Mouse (Mus musculus): ENCODE data around the gene Btbd17. TPM values are rescaled to one million over a fixed set of nuclear protein-coding genes. Genes with fewer than 3 reads are reported as not detected.

Btbd17 gene
- not detected in 2 replicates for polyA plus RNA-seq (2012)

DNA sequence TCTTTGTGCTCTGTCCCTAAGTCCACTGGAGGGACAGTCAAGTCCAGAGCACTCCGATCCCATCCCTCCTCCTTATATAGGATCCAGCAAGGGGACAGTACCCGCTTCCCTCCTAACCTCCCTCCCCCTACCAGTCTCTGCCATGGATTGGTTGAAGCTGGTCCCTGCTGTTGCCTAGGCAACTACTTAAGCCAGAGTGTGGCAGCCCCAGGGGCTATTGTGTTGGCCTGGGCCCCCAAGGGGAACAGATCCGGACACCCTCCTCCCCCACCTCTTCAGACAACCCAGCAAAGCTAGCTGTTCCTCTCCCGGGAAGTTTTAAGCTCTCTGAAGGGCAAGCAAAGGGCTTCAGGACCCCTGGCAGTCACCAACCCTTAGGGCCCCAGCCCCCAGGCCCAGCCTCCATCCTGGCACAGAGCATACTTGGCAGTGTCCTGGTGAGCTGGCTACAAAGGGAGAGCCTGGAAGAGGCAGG, at the start of gene Btbd17:
Gene Btbd17, minus strand, starts transcription at position 98 of the 475 bp plus-strand sequence.
- TF ChIP-seq GATA1 (IDR thresholded peaks at IDR 0.05; ENCODE audit: low read length) (no peak), TAL1 (IDR thresholded peaks at IDR 0.05; ENCODE audit: low read length) (no peak)
- Histone ChIP-seq H3K36me3 (ENCODE audit: control insufficient read depth) (no peaks in the 10 kb centered on the region), H3K9me3 (ENCODE audit: control insufficient read depth, low read length) (no peaks in the 10 kb centered on the region), H3K27me3 (ENCODE audit: control insufficient read depth) (peaks cover 32% of the 10 kb centered on the region), H3K4me3 (replicated peaks) (no peak within 1 kb of the TSS), H3K4me1 (ENCODE audit: control insufficient read depth) (no peaks in the 10 kb centered on the region; the same call in 1 of the 2 replicates)

DNA sequence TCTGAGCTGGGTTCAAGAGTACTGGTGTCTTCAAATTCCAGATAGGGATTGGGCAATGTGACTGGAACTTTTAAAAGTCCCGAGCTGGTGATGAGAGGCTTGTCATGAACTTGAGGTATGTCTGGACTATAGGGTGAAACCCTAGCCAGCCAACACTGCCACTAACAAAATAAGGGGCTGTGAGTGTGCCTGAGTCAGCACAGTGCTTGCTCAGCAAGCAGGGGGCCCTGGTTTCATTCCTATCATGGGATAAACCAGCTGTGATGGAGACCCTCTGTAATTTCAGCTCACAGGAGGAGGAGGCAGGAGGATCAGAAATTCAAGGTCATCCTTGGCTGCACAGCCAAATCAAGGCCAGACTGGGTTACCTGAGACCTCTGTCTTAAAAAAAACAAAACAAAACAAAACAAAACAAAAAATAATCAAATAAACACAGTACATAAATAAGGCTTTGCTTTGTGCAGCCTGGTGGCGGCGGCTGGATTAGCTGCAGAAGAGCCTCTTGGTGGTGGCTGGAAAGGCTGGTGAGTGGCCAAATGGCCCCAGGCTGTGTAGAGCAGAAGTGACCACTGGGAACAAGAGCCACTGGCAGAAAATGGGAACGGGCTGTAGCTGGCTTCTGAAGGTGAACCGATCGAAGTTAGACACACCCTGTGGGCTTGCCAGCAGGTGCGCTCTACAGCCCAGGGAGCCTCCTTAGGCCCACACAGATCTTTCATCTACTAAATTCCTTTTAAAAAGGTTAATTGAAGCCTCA, 48.9 kb upstream of the Btbd17 start:
- Histone ChIP-seq H3K4me1 (ENCODE audit: control insufficient read depth) (peaks cover 5% of the 10 kb centered on the region), H3K27me3 (ENCODE audit: control insufficient read depth) (peaks cover 11% of the 10 kb centered on the region), H3K36me3 (ENCODE audit: control insufficient read depth) (no peaks in the 10 kb centered on the region), H3K9me3 (ENCODE audit: control insufficient read depth, low read length) (peaks cover 4% of the 10 kb centered on the region; the same call in 1 of the 2 replicates), H3K4me3 (replicated peaks) (no peak overlapping the region)
- TF ChIP-seq GATA1 (IDR thresholded peaks at IDR 0.05; ENCODE audit: low read length) (no peak), TAL1 (IDR thresholded peaks at IDR 0.05; ENCODE audit: low read length) (no peak)

DNA sequence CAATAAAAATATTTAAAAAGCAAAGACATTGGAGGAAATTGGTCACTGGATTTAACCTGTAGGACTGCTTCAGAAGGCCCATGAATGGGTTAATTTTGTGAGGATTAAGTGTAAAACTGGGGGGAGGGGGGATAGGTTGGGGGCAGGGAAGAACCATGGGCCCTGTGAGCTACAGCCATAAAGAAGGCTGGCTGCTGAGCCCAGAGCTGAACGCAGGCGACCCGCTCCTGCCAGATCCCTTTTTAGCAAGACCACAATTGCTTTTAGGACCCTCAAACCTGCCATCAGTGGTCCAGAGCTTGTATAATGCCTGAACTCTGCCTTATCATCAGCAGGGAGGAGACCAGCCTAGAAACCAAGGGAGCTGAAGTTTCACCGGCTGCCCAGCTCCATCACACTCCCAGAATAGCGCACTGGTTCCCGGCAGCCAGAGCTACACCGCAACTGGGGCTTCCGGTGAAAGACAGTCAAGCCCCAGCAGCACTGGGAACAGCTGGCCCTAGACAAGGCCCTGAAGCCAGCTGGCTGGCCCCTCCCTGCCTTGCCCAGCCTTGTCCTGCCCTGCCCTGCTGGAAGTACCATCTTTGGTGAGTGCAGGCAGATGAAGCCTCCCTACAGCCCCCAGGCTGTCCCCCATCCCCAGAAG, 48.2 kb upstream of the Btbd17 start:
- no peak overlapping the region for H3K4me3 ChIP-seq (replicated peaks)

DNA sequence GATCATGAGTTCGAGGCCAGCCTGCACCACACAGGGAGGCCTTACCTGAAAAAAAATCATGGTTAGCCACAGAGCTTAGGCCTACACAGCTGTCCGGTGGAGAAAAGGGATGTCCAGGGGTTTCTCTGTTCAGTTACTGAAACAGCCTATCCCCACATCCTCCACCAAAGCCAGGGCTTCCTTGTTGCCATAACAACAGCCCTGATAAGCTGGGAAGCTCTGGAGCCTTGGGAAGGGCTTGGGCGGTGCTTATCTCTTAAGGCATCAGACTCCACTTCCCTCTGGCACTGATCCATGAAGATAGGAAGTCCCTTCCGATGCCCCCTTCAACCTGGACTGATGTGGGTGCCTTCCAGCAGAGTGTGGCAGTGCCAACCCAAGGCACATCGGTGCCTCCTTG, 37.4 kb upstream of the Btbd17 start:
- no peak for TF ChIP-seq GATA1 (IDR thresholded peaks at IDR 0.05; ENCODE audit: low read length)
- TF ChIP-seq TAL1 (IDR thresholded peaks at IDR 0.05; ENCODE audit: low read length): no peak
- Histone ChIP-seq H3K27me3 (ENCODE audit: control insufficient read depth) (no peaks in the 10 kb centered on the region), H3K4me1 (ENCODE audit: control insufficient read depth) (peaks cover 26% of the 10 kb centered on the region), H3K4me3 (replicated peaks) (no peak overlapping the region), H3K9me3 (ENCODE audit: control insufficient read depth, low read length) (no peaks in the 10 kb centered on the region), H3K36me3 (ENCODE audit: control insufficient read depth) (no peaks in the 10 kb centered on the region)

More for the DNA sequence above, 48.2 kb upstream of the Btbd17 start:
- TF ChIP-seq TAL1 (IDR thresholded peaks at IDR 0.05; ENCODE audit: low read length): no peak
- no peak for TF ChIP-seq GATA1 (IDR thresholded peaks at IDR 0.05; ENCODE audit: low read length)
- peaks cover 4% of the 10 kb centered on the region; the same call in 1 of the 2 replicates for H3K9me3 ChIP-seq (ENCODE audit: control insufficient read depth, low read length)
- no peaks in the 10 kb centered on the region for H3K36me3 ChIP-seq (ENCODE audit: control insufficient read depth)
- peaks cover 4% of the 10 kb centered on the region for H3K27me3 ChIP-seq (ENCODE audit: control insufficient read depth)
- H3K4me1 ChIP-seq (ENCODE audit: control insufficient read depth): peaks cover 5% of the 10 kb centered on the region

DNA sequence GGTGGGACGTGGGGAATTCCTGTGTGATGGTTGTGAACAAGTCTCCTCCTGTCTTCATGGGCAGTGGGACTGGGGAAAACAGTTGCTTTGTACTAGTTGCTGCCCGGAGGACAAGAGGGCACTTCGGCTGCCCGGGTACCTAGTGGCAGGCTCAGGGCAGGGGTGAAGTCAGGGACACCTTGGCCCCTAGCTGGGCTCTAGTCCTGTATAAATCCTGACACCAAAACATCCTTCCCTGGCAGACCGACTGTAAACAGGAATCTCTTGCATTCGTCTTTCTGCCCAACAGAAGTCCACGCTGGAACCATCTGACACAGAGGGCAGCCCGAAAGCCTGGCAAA, 34.7 kb upstream of the Btbd17 start:
- no peak for TF ChIP-seq GATA1 (IDR thresholded peaks at IDR 0.05; ENCODE audit: low read length)
- no peak for TF ChIP-seq TAL1 (IDR thresholded peaks at IDR 0.05; ENCODE audit: low read length)
- no peak overlapping the region for H3K4me3 ChIP-seq (replicated peaks)
- no peaks in the 10 kb centered on the region for H3K36me3 ChIP-seq (ENCODE audit: control insufficient read depth)
- H3K4me1 ChIP-seq (ENCODE audit: control insufficient read depth): peaks cover 22% of the 10 kb centered on the region
- H3K9me3 ChIP-seq (ENCODE audit: control insufficient read depth, low read length): no peaks in the 10 kb centered on the region
- H3K27me3 ChIP-seq (ENCODE audit: control insufficient read depth): no peaks in the 10 kb centered on the region

DNA sequence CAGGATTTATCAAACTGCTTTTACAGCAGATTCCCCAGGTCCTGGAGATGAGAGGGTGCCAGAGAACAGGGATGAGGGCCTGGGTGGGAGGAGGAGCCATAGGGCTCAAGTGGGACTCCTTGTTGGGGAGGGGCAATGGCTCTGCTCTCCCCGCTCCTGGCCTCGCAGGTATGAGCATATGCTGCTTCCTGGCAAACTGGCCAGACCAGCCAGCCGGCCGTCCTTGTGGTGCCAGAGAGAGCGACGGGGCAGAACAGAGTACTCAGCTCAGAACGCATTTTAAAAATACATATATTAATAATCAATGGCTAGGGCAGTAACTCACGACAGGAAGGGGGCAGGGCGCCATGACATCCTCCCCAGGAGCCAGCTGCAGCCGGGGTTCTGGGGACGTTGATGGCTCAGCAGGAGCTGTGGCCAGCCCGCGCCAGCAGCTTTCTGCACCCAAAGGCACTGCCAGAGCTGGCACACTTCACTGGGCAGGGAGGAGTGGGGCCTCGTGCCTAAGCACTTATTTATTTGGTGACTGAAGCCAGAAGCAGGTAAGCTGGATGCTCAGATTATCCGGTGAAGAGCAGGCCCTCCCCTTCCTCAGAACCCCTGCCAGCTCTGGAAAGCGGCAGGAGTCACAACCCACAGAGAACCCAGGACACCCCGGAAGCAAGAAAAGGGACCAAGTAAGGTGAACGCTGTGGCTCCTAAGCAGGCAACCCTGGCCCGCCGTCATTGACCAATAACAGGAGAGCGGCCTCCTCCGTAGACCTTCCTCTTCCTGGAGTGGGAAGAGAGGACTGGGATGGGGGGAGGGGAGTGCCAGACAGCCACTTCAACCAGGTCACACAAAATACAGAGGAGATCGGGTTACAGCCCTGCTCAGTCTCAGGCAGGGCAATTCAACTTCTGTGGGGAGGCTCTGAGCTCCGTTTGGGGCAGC, 34.0 kb upstream of the Btbd17 start:
- TF ChIP-seq TAL1 (IDR thresholded peaks at IDR 0.05; ENCODE audit: low read length) (no peak), GATA1 (IDR thresholded peaks at IDR 0.05; ENCODE audit: low read length) (no peak)
- Histone ChIP-seq H3K27me3 (ENCODE audit: control insufficient read depth) (no peaks in the 10 kb centered on the region), H3K4me1 (ENCODE audit: control insufficient read depth) (peaks cover 22% of the 10 kb centered on the region), H3K36me3 (ENCODE audit: control insufficient read depth) (no peaks in the 10 kb centered on the region), H3K9me3 (ENCODE audit: control insufficient read depth, low read length) (no peaks in the 10 kb centered on the region), H3K4me3 (replicated peaks) (peak overlapping the region; percentile 33)

DNA sequence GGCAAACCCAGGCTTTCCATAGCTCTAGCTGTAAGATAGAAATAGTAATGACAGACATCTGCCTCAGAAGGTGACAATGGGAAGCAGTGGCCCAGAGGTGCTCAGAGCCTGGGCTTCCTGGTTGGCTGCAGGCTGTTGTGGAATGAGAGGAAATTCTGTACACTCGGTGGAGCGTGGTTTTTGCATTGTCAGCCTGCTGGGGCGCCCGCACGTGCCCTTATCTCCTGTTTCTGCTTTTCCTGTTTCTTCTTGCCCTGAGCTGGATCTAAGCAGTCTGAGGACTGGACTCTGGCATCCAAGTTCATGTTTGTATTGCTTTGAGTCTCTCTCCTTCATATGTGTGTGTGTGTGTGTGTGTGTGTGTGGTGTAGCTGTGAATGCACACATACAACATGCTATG, 30.9 kb upstream of the Btbd17 start:
- no peak overlapping the region for H3K4me3 ChIP-seq (replicated peaks)
- no peaks in the 10 kb centered on the region for H3K9me3 ChIP-seq (ENCODE audit: control insufficient read depth, low read length)
- TF ChIP-seq TAL1 (IDR thresholded peaks at IDR 0.05; ENCODE audit: low read length) (no peak), GATA1 (IDR thresholded peaks at IDR 0.05; ENCODE audit: low read length) (no peak)
- H3K27me3 ChIP-seq (ENCODE audit: control insufficient read depth): no peaks in the 10 kb centered on the region
- H3K4me1 ChIP-seq (ENCODE audit: control insufficient read depth): peaks cover 22% of the 10 kb centered on the region
- H3K36me3 ChIP-seq (ENCODE audit: control insufficient read depth): no peaks in the 10 kb centered on the region

DNA sequence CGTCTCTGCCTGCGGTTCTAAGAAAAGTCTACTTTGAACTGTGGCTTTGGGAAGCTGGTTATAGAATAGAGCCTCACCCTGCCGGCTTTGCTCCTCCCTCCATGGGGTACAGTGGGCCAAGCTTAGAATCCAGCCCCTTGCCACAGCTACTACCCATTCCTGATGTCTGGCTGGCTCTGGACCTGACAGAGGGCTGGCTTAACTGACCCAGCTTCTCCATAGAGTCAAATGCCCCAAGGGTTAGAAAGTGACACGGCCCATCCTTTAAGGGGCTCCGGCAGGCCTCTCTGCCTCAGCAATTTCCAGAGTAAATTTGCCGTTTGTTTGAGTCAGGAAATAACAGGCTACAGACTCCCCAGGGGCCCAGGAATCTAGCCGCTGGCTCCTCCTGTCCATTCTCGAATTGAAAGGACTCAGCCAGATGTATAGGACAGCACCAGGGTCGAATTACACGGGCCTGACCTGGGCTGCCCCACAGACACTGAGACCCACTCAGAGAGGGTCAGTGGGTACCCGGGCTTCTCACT, 27.5 kb upstream of the Btbd17 start:
- no peaks in the 10 kb centered on the region for H3K27me3 ChIP-seq (ENCODE audit: control insufficient read depth)
- peaks cover 9% of the 10 kb centered on the region for H3K4me1 ChIP-seq (ENCODE audit: control insufficient read depth)
- no peaks in the 10 kb centered on the region for H3K36me3 ChIP-seq (ENCODE audit: control insufficient read depth)
- H3K4me3 ChIP-seq (replicated peaks): no peak overlapping the region
- H3K9me3 ChIP-seq (ENCODE audit: control insufficient read depth, low read length): no peaks in the 10 kb centered on the region
- TF ChIP-seq TAL1 (IDR thresholded peaks at IDR 0.05; ENCODE audit: low read length) (no peak), GATA1 (IDR thresholded peaks at IDR 0.05; ENCODE audit: low read length) (no peak)
